Mouse (Mus musculus) lung, postnatal 25 days (tissue): ENCODE results near the gene Cyren.

Source experiments
- DNase-seq: peaks from one replicate; pipeline ENCODE4 v3.0.0; 2022; ENCODE audit warnings: low spot score

Gene Cyren

GRCm38 (mm10) chr6:34867301-34867994 is 10.4 kb downstream of the Cyren start:
- no peak for DNase-seq

- no peak for DNase-seq
Observed at GRCm38 (mm10) chr6:34866786-34867185, 11.1 kb downstream of the Cyren start.

- peak; percentile 86 for DNase-seq
Observed at GRCm38 (mm10) chr6:34865711-34866593, 11.9 kb downstream of the Cyren start.

GRCm38 (mm10) chr6:34865213-34865612 is 12.6 kb downstream of the Cyren start:
- DNase-seq: no peak

- no peak for DNase-seq
Observed at GRCm38 (mm10) chr6:34863786-34864514, 13.9 kb downstream of the Cyren start.

- DNase-seq: peak; percentile 87
Observed at GRCm38 (mm10) chr6:34862791-34863403, 15.0 kb downstream of the Cyren start, which contains the start of gene Tmem140. Gene Tmem140 (plus strand): TSS chr6:34863146.

GRCm38 (mm10) chr6:34862381-34862780 is 15.5 kb downstream of the Cyren start:
- peak; percentile 61 for DNase-seq

- no peak for DNase-seq
Observed at GRCm38 (mm10) chr6:34861546-34862053, 16.3 kb downstream of the Cyren start.

- no peak for DNase-seq
Observed at GRCm38 (mm10) chr6:34832352-34832751, 45.5 kb downstream of the Cyren start.

- no peak for DNase-seq
Observed at GRCm38 (mm10) chr6:34824406-34824805, 53.5 kb downstream of the Cyren start.
